Mouse (Mus musculus) midbrain, embryonic 11.5 days (tissue): ENCODE measurements around the gene Snrpc. TPM values are rescaled to one million over a fixed set of nuclear protein-coding genes. Genes with fewer than 3 reads are reported as not detected.

Source experiments
- ATAC-seq: fragments of 200-750 bp; cut with Nextera tagmentation; 2 replicates; pipeline ENCODE4 v1.8.0; 2017; ENCODE audit warnings: moderate TSS enrichment, moderate library complexity; ENCODE audit not compliant: low FRiP score
- DNase-seq: peaks from one replicate; pipeline ENCODE4 v3.0.0; 2015; ENCODE audit warnings: low spot score; ENCODE audit errors: missing footprints
- H3K27ac ChIP-seq: fragments of 300-500 bp; sonication (generic); 2 replicates; pipeline ENCODE4 v1.5.1; 2014; ENCODE audit warnings: low read depth, low read length
- H3K27me3 ChIP-seq: fragments of 300-500 bp; sonication (generic); 2 replicates; pipeline ENCODE4 v1.6.1; 2014; ENCODE audit warnings: mild to moderate bottlenecking, low read length, moderate library complexity, mixed read lengths; ENCODE audit not compliant: control insufficient read depth, insufficient read depth
- H3K36me3 ChIP-seq: fragments of 300-500 bp; sonication (generic); 2 replicates; pipeline ENCODE4 v1.6.1; 2014; ENCODE audit warnings: mild to moderate bottlenecking, low read length, moderate library complexity, mixed read lengths; ENCODE audit not compliant: control insufficient read depth, insufficient read depth
- H3K4me1 ChIP-seq: fragments of 300-500 bp; sonication (generic); 2 replicates; pipeline ENCODE4 v1.6.1; 2014; ENCODE audit warnings: low read length; ENCODE audit not compliant: control insufficient read depth, insufficient read depth
- H3K4me2 ChIP-seq: fragments of 300-500 bp; sonication (generic); 2 replicates; pipeline ENCODE4 v1.6.1; 2014; ENCODE audit warnings: mild to moderate bottlenecking, moderate library complexity
- H3K4me3 ChIP-seq: fragments of 300-500 bp; sonication (generic); 2 replicates; pipeline ENCODE4 v1.5.1; 2014; ENCODE audit warnings: low read depth, low read length
- H3K9ac ChIP-seq: fragments of 300-500 bp; sonication (generic); 2 replicates; pipeline ENCODE4 v1.6.1; 2014; ENCODE audit warnings: low read length
- H3K9me3 ChIP-seq: fragments of 300-500 bp; sonication (generic); 2 replicates; pipeline ENCODE4 v1.6.1; 2016; ENCODE audit warnings: low read length; ENCODE audit not compliant: control insufficient read depth
- WGBS: fragments of 180-500 bp; shearing (Covaris S2); extraction: QIAGEN DNeasy Blood & Tissue Kit; methylation state at CpG from one replicate; pipeline ENCODE4 v1.1.7; 2014; 5-methylcytosine and 5-hydroxymethylcytosine counted together
- polyA plus RNA-seq: library from polyadenylated mRNA; unstranded; fragments of >200 nt; fragmentation: Nextera tagmentation; extraction: Ambion mirVana; gene quantifications from 2 replicates; pipeline ENCODE4 v1.2.1, GENCODE M21; 2014

The Snrpc gene
- polyA plus RNA-seq, 1 experiment from 2014 or later: 416 TPM

- H3K4me2 ChIP-seq: no peak overlapping the region
- H3K36me3 ChIP-seq: no peaks in the 10 kb centered on the region
- DNase-seq (peak; percentile 70), ATAC-seq (no peak)
- H3K27me3 ChIP-seq: no peaks in the 10 kb centered on the region
- H3K4me1 ChIP-seq: peaks cover 15% of the 10 kb centered on the region
- no peak overlapping the region for H3K27ac ChIP-seq
- no peaks in the 10 kb centered on the region for H3K9me3 ChIP-seq
- no peak overlapping the region for H3K4me3 ChIP-seq
- H3K9ac ChIP-seq: no peak overlapping the region
Measured at GRCm38 (mm10) chr17:27814606-27815005, 23.3 kb upstream of the Snrpc start.

DNA sequence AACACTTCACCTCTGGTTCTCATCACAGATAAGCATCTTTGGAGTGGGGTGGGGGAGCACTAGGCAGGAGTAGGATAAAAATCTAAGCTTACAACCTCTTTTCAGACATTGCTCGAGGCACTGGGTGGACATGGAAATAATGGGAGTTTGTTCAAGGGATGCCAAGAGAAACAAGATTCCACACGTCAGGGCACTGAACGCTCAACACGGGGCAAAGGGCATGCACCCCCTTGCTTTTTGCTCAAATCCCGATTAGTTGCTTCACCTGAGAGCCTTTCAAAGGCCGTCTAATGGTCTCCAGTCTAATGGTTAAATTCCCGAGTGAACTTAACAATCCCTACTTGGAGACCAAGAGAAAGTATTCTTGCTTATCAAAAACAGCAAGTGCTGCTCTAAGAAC lies 18.9 kb upstream of the Snrpc start:
- H3K27me3 ChIP-seq: no peaks in the 10 kb centered on the region
- peaks cover 20% of the 10 kb centered on the region for H3K4me1 ChIP-seq
- no peak overlapping the region for H3K27ac ChIP-seq
- H3K36me3 ChIP-seq: no peaks in the 10 kb centered on the region
- 26% methylated on average over 7 of the region's 7 CpGs for WGBS
- H3K4me2 ChIP-seq: peak overlapping the region; percentile 96
- no peaks in the 10 kb centered on the region for H3K9me3 ChIP-seq
- DNase-seq (no peak), ATAC-seq (no peak)
- H3K9ac ChIP-seq: peak overlapping the region; percentile 93
- H3K4me3 ChIP-seq: peak overlapping the region; percentile 96

GRCm38 (mm10) chr17:27819521-27819970 lies 18.4 kb upstream of the Snrpc start:
- Histone ChIP-seq H3K4me1 (peaks cover 20% of the 10 kb centered on the region), H3K27me3 (no peaks in the 10 kb centered on the region), H3K9ac (peak overlapping the region; percentile 93), H3K27ac (peak overlapping the region; percentile 54), H3K9me3 (no peaks in the 10 kb centered on the region), H3K4me2 (peak overlapping the region; percentile 96), H3K36me3 (no peaks in the 10 kb centered on the region), H3K4me3 (peak overlapping the region; percentile 96)
- peak; percentile 93 for DNase-seq
- WGBS: 2% methylated on average over 20 of the region's 20 CpGs
- ATAC-seq: no peak

GRCm38 (mm10) chr17:27819971-27820567 lies 17.9 kb upstream of the Snrpc start:
- Histone ChIP-seq H3K27ac (peak overlapping the region; percentile 54), H3K9ac (peak overlapping the region; percentile 93), H3K27me3 (no peaks in the 10 kb centered on the region), H3K36me3 (no peaks in the 10 kb centered on the region), H3K9me3 (no peaks in the 10 kb centered on the region), H3K4me2 (peak overlapping the region; percentile 96), H3K4me1 (peaks cover 20% of the 10 kb centered on the region), H3K4me3 (peak overlapping the region; percentile 96)
- 1% methylated on average over 36 of the region's 62 CpGs for WGBS
- DNase-seq: no peak
- peak; percentile 92 for ATAC-seq

DNA sequence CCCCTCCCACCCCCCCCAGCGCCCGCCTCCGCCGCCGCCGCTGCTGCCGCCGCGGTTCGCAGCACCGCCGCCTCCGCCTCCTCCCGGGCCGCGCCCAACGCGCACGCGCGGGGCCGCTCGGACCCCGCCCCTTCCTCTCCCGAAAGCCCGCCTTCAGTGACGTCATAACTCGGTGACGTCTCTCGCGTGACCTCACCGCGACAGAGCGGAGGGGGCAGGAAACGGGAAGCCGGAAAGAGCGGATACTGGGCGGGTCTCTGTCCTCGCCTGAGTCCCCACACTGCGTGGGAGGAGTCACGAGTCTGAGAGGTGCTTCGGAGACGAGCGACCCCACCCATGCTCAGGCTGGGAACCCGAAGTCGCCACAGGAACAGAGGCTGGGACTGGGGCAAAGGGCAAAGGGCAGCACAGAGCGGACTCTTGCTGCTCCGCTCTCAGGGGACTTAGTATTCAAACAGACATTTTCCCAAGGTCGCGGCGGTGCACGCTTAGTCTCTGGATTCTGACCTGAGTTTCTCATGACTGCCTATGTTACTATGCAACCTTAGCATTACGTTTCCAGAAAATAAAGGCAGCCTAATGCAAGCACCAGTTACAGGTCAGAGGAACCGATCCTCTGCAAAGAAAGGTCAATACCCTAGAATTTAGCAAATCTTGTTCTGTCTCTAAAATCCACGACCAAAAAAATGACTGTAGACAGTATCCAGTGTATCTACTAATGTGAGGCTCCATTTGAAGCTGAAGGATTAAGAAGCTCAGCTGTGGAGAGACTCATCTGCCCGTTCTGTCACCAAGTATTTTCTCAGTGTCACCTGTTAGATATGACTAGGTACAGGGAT lies 17.2 kb upstream of the Snrpc start, which contains the start of gene D17Wsu92e:
Gene D17Wsu92e (minus strand): TSS at position 81 of the 839 bp plus-strand sequence.
- Histone ChIP-seq H3K36me3 (no peaks in the 10 kb centered on the region), H3K27me3 (no peaks in the 10 kb centered on the region), H3K4me1 (peaks cover 20% of the 10 kb centered on the region), H3K9me3 (no peaks in the 10 kb centered on the region), H3K27ac (peak within 1 kb of the TSS; percentile 72), H3K4me2 (peak within 1 kb of the TSS; percentile 96), H3K4me3 (peak within 1 kb of the TSS; percentile 96), H3K9ac (peak within 1 kb of the TSS; percentile 93)
- ATAC-seq: peak; percentile 97
- DNase-seq: peak; percentile 100
- WGBS: 4% methylated on average over 30 of the region's 56 CpGs

DNA sequence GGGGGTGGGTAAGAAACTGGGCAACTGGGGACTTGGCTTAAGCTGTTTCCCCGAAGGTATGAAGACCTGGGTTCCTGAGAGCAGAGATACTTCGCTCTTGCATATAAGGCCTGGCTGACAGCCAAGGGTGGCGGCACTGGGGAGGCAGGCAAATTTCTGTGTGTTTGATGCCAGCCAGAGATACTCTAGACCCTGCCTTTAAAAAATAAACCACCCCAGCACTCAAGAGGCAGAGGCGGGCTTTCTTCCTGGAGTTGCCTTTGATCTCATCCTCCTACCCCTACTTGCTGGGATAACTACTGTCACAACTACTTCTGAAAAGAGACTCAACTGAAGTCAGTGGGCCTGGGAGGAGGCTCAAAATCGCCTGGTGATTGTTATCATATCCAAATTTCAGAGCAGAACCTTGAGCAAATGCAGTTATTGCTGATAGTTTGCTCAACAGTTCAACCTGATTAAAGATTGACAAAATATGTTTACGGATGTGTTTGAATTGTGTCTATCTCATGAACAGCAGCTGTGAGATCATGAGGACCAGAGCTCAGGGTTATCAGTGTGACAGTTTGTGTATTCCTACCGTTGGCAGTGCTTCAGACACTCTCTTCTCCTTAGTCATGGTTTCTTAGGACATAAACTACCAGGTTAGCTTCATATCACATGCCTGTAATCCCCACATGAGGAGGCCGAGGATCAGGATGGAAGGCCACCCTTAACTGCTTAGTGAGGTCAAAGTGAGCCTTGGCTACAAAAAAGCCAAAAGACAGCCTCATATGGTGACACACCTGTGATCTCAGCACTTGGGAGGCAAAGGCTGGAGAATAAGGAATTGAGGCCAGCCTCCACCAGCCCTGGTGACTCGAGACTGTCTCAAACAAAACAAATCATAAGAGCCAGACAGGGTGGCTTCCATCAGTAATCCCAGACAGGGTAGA lies 16.3 kb upstream of the Snrpc start:
- 0 out of 2 replicates have a peak overlapping the region, but pooled peaks have one; percentile 72 for H3K27ac ChIP-seq
- DNase-seq: peak; percentile 68

DNA sequence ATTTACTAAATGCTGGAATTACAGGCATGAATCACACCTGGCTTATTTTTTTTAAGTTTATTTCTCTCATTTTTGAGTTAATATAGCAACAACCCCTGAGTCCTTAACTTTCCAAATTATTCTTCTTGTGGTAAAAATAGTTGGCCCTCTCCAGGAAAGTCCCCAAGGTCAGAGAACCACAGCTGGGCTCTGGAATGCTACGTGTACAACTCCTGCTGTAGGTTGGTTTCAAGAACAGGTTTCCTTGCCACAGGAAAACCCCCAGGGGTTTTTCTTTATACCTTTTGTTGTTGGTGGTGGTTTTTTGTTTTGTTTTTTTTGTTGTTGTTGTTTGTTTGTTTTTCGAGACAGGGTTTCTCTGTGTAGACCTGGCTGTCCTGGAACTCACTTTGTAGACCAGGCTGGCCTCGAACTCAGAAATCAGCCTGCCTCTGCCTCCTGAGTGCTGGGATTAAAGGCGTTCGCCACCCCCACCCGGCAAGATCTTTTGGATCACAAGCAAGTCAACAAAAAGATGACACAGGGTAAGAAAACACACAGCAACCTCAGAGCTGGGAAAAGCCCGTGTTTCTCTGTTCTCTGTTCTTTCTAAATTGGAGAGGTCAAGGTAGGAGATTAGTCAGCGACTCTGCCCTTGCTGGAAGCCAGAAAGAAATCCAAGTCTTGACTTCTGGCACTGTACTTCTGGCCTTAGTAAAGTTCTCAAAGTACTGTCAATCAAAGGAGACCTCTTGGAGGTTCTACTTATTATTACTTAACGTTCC lies 14.6 kb upstream of the Snrpc start:
- H3K27me3 ChIP-seq: no peaks in the 10 kb centered on the region
- H3K4me3 ChIP-seq: no peak overlapping the region
- no peaks in the 10 kb centered on the region for H3K36me3 ChIP-seq
- WGBS: 71% methylated on average over 9 of the region's 9 CpGs
- no peak overlapping the region for H3K9ac ChIP-seq
- H3K27ac ChIP-seq: no peak overlapping the region
- no peak overlapping the region for H3K4me2 ChIP-seq
- ATAC-seq (no peak), DNase-seq (peak; percentile 31)
- no peaks in the 10 kb centered on the region for H3K9me3 ChIP-seq
- peaks cover 27% of the 10 kb centered on the region for H3K4me1 ChIP-seq

More for the DNA sequence above, 16.3 kb upstream of the Snrpc start:
- Histone ChIP-seq H3K4me2 (peak overlapping the region; percentile 62), H3K9ac (peak overlapping the region; percentile 75), H3K4me1 (peaks cover 23% of the 10 kb centered on the region), H3K9me3 (no peaks in the 10 kb centered on the region), H3K4me3 (no peak overlapping the region), H3K27me3 (no peaks in the 10 kb centered on the region), H3K36me3 (no peaks in the 10 kb centered on the region)
- 70% methylated on average over 9 of the region's 9 CpGs for WGBS
- ATAC-seq: no peak

DNA sequence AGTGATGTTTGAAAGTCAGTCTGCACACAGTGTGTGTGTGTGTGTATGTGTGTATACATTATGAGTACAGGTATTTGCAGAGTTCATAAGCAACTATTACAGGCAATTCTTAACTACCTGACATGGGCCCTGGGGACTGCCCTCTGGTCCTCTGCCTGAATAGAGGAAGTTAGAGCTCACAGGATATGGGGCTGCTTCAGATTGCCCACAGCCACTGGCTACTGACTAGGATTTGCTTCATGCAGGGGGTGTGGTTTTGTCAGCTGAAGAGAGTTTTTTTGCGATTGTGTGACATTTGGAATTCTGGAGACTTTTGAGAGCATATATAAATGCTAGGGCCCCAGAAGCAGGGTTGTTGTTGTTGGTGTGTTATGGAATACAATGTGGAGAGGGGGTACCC lies 13.0 kb upstream of the Snrpc start:
- Histone ChIP-seq H3K4me2 (no peak overlapping the region), H3K27me3 (no peaks in the 10 kb centered on the region), H3K4me1 (peaks cover 13% of the 10 kb centered on the region), H3K9ac (no peak overlapping the region), H3K36me3 (no peaks in the 10 kb centered on the region), H3K27ac (no peak overlapping the region), H3K4me3 (no peak overlapping the region), H3K9me3 (no peaks in the 10 kb centered on the region)
- WGBS: 74% methylated on average over 1 of the region's 1 CpGs
- ATAC-seq: no peak
- peak; percentile 61 for DNase-seq
